Mouse (Mus musculus) right cerebral cortex, postnatal 14 days (tissue): ENCODE data around the gene Crxos.

Experiments used
- DNase-seq: peaks from one replicate; pipeline ENCODE4 v3.0.0; 2022

The Crxos gene

GRCm38 (mm10) chr7:15922220-15922773 is 39.9 kb downstream of the Crxos start, which contains the start of gene Selenow:
Gene Selenow, minus strand, starts transcription at chr7:15922402.
- DNase-seq = peak; percentile 94

DNA sequence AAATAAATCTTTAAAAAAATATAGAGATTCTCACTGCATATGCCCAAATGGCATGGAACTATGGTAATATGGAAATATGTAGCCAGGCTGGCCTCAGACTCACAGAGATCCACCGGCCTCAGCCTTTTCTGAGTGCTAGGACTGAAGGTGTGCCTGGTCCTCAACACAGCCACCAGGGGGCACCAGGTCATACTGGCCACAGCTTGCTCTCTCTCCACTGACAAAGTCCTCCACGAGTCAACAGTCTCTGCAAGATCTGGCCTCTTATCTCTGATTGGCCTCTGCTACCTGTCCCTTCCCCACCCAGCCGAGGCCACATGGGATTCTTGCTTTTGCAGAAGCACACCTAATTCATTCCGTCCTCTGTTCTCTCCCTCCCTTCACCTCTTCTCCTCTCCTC is 47.5 kb downstream of the Crxos start:
- DNase-seq = peak; percentile 44

- no peak for DNase-seq
Observed at GRCm38 (mm10) chr7:15930543-15930942, 48.1 kb downstream of the Crxos start.

- DNase-seq = no peak
Observed at GRCm38 (mm10) chr7:15931635-15932034, 49.2 kb downstream of the Crxos start.

DNA sequence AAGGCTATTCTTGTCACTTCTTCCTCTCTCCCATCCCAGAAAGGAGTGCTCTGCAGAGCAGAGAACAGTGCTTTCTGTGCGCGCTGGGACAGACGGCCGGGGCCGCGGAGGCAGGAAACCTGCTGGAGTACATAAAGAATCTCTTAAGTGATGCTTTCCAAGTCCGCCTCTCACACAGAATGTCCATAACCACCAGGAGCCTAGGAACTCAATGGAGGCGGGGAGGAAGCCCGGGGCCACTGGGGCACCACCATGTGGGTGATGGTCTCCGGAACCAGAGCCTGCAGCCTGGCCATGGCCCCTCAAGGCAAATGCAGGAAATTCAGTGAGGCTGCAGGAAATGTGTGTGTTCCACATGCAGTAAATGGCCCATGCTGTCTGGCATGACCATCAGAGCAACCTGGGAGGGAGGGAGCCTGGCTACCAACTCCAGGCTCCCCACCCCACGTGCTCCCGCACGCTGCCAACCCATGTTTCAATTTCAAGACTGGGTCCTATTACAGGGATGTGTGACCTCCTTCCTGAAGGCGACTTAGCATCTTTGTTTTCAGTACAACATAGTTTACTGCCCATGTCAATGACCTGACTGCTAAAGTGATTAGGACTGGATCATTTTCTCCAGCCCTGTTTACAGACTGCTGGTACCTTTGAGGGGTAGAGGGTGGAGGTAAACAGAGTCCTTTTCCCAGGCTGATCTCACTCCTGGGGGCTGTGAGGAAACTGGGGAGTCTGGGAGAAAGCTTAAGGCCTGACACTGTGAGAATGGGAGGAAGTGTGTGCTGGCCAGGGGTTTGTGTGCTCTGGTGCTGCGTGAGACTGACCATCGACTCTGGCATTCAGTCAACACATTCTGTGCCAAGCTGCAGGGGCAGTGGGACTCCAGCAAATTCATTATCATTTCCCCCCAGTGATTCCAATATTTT is 51.3 kb downstream of the Crxos start:
- DNase-seq = peak; percentile 53

DNA sequence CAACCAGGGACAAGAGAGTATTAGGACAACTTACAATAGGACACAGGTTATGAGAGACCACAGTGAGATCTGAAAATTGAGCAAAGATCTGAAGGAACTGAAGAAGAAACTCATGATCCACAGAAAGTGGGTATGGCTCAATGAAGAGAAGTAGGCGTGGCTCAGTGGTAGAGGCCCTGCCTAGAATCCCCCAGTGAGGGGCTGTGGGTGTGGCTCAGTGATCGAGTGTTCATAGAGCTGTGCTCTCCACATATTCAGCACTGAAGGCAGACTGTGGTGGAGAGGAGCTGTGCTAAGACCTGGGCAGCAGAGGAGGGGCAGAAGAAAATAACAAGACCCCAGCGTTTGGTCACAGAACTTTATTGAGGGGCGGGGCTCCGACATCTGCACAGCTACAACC is 55.1 kb downstream of the Crxos start:
- no peak for DNase-seq

- DNase-seq = no peak
Observed at GRCm38 (mm10) chr7:15938621-15939020, 56.2 kb downstream of the Crxos start.

GRCm38 (mm10) chr7:15944311-15944710 is 61.9 kb downstream of the Crxos start:
- no peak for DNase-seq

DNA sequence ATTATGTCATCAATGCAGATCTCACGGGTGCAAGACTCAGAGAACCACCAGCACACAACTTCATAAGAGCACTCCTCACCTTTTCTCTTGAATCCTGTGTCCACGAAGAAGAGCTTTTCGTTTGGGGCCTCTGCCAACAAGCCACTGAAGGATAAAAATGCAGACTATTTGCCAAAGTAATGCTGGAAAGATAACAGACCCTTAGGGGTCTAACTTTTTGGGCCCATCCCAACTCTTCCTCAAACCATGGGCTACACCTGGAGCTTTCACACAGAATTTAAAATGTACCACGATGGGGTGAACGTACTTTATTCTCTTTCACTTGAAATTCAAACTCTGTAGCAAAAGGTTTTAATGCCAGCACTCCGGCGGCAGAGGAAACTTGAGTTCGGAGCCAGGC is 62.8 kb downstream of the Crxos start:
- no peak for DNase-seq

- DNase-seq = peak; percentile 88
Observed at GRCm38 (mm10) chr7:15945721-15946536, 63.5 kb downstream of the Crxos start, which contains the start of gene Nop53. Gene Nop53, minus strand, starts transcription at chr7:15946074.

DNA sequence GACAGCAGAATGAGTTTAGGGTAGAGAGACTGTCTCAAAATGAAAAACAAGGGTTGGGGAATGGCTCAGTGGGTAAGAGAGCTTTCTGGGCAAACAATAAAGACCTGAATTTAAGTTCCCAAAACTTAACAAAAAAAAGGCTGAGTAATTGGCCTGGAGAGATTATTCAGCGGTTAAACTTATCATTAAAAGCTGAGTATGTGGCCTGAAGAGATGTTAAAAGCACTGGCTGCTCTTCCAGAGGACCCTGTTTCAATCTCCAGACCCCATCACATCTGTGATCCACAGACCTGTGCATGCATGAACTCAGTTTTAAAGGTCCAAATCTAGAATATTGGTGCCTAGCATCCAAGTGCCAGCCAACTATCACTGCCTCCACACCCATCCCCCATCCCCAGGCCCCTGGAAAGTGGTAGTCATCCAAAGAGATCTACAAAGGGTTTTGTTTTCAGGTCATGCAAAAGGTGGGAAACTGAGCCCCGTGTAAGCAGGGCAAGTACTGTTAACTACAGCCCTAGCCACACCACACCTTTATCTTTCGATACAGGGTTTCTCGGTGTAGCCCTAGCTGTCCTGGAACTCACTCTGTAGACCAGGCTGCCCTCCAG is 65.3 kb downstream of the Crxos start:
- DNase-seq = no peak

DNA sequence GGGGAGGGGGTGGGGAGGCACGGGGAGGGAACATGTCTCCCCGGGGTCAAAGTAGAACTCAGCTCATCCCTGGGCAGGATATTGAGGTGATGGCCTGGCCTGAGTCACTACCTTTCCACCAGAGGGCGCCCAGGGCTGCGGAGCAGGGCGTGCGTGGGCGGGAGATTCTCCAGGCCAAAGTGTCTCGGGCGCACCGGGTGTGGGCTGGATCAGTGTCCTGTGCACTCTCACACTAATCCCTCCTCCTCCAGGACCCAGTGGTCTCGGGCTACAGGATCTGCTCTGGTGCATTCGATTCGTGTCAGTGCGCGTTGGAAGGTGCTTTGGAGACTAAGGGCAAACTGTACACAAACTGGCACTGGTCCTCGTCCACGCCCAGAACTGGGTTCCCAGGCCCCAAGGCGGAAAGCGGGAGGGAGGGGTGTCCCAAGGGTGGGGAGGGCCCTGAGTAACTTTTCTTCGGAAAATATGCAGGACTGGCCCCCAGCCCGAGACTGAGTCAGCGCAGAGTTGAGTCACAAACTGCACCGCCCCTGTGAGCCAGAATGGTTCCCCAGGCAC is 66.0 kb downstream of the Crxos start:
- peak; percentile 76 for DNase-seq

- no peak for DNase-seq
Observed at GRCm38 (mm10) chr7:15949216-15949790, 66.9 kb downstream of the Crxos start.

GRCm38 (mm10) chr7:15950008-15950407 is 67.6 kb downstream of the Crxos start:
- DNase-seq = no peak

DNA sequence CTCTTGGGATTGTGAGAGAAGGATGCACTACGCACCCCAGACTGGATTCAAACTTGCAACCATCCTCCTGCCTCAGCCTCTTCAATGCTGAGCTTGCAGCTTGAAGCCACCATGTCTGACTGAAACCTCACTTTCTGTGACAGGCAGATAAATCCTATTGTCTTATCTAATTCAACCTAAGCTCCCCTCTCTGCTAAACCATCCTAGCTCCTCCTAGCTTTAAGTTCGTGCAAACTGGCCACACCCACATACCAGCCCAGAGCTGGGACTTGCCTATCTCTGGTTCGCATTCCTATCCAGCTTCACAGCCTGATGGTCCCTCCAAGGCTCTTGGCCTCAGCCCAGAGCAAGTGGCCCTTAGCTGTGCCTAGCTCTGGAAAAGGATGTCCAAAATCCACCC is 70.0 kb downstream of the Crxos start:
- no peak for DNase-seq
